Mouse (Mus musculus): ENCODE results near the gene Rnf43. TPM values are rescaled to one million over a fixed set of nuclear protein-coding genes. Genes with fewer than 3 reads are reported as not detected.

The Rnf43 gene
- polyA plus RNA-seq, 1 experiment from 2014 or later: 0.54 TPM

GRCm38 (mm10) chr11:87659216-87659615 is 3.3 kb upstream of the Rnf43 start:
- Histone ChIP-seq H3K27me3 (replicated peaks) (peaks cover 18% of the 10 kb centered on the region; the same call in 1 of the 2 replicates), H3K4me3 (replicated peaks) (no peak overlapping the region), H3K4me2 (no peak overlapping the region), H3K36me3 (no peaks in the 10 kb centered on the region), H3K9ac (replicated peaks) (no peak overlapping the region), H3K27ac (replicated peaks) (no peak overlapping the region), H3K4me1 (peaks cover 12% of the 10 kb centered on the region), H3K9me3 (replicated peaks) (no peaks in the 10 kb centered on the region)
- ATAC-seq (ENCODE audit: low FRiP score): no peak
- 77% methylated on average over 7 of the region's 7 CpGs for WGBS

GRCm38 (mm10) chr11:87662822-87663221 is 300 bp downstream of the Rnf43 start:
- no peaks in the 10 kb centered on the region for H3K9me3 ChIP-seq (replicated peaks)
- H3K27me3 ChIP-seq (replicated peaks): peaks cover 22% of the 10 kb centered on the region; the same call in 1 of the 2 replicates
- H3K4me1 ChIP-seq: peaks cover 12% of the 10 kb centered on the region
- H3K36me3 ChIP-seq: no peaks in the 10 kb centered on the region
- H3K9ac ChIP-seq (replicated peaks): peak overlapping the region; percentile 0; the same call in 1 of the 2 replicates
- no peak for ATAC-seq (ENCODE audit: low FRiP score)
- peak overlapping the region; percentile 72 for H3K4me2 ChIP-seq
- peak overlapping the region; percentile 42 for H3K4me3 ChIP-seq (replicated peaks)
- no peak overlapping the region for H3K27ac ChIP-seq (replicated peaks)
- WGBS: 11% methylated on average over 14 of the region's 14 CpGs

- ATAC-seq (ENCODE audit: low FRiP score): no peak
- H3K27ac ChIP-seq (replicated peaks): no peak overlapping the region
- H3K4me3 ChIP-seq (replicated peaks): no peak overlapping the region
- H3K27me3 ChIP-seq (replicated peaks): peaks cover 20% of the 10 kb centered on the region; the same call in 1 of the 2 replicates
- no peak overlapping the region for H3K9ac ChIP-seq (replicated peaks)
- H3K4me2 ChIP-seq: no peak overlapping the region
- 85% methylated on average over 6 of the region's 6 CpGs for WGBS
- peaks cover 12% of the 10 kb centered on the region for H3K4me1 ChIP-seq
- no peaks in the 10 kb centered on the region for H3K9me3 ChIP-seq (replicated peaks)
- no peaks in the 10 kb centered on the region for H3K36me3 ChIP-seq
These were observed 1.4 kb downstream of the Rnf43 start for GRCm38 (mm10) chr11:87663948-87664347.

- Histone ChIP-seq H3K9me3 (replicated peaks) (no peaks in the 10 kb centered on the region), H3K9ac (replicated peaks) (no peak overlapping the region), H3K36me3 (no peaks in the 10 kb centered on the region), H3K27me3 (replicated peaks) (peaks cover 20% of the 10 kb centered on the region; the same call in 1 of the 2 replicates), H3K4me1 (peaks cover 12% of the 10 kb centered on the region), H3K4me3 (replicated peaks) (no peak overlapping the region), H3K27ac (replicated peaks) (no peak overlapping the region), H3K4me2 (no peak overlapping the region)
- WGBS: 84% methylated on average over 12 of the region's 12 CpGs
- ATAC-seq (ENCODE audit: low FRiP score): no peak
These were observed 2.0 kb downstream of the Rnf43 start for GRCm38 (mm10) chr11:87664521-87664920.

GRCm38 (mm10) chr11:87665224-87665623 is 2.7 kb downstream of the Rnf43 start:
- no peak overlapping the region for H3K9ac ChIP-seq (replicated peaks)
- H3K27ac ChIP-seq (replicated peaks): no peak overlapping the region
- peaks cover 12% of the 10 kb centered on the region for H3K4me1 ChIP-seq
- H3K27me3 ChIP-seq (replicated peaks): peaks cover 20% of the 10 kb centered on the region; the same call in 1 of the 2 replicates
- no peak for ATAC-seq (ENCODE audit: low FRiP score)
- WGBS: 80% methylated on average over 6 of the region's 6 CpGs
- no peaks in the 10 kb centered on the region for H3K9me3 ChIP-seq (replicated peaks)
- no peak overlapping the region for H3K4me2 ChIP-seq
- no peak overlapping the region for H3K4me3 ChIP-seq (replicated peaks)
- H3K36me3 ChIP-seq: no peaks in the 10 kb centered on the region

GRCm38 (mm10) chr11:87665658-87666057 is 3.1 kb downstream of the Rnf43 start:
- WGBS: 87% methylated on average over 2 of the region's 2 CpGs
- Histone ChIP-seq H3K4me1 (peaks cover 12% of the 10 kb centered on the region), H3K4me3 (replicated peaks) (no peak overlapping the region), H3K27ac (replicated peaks) (no peak overlapping the region), H3K4me2 (no peak overlapping the region), H3K27me3 (replicated peaks) (peaks cover 20% of the 10 kb centered on the region; the same call in 1 of the 2 replicates), H3K9me3 (replicated peaks) (no peaks in the 10 kb centered on the region), H3K36me3 (no peaks in the 10 kb centered on the region), H3K9ac (replicated peaks) (no peak overlapping the region)
- ATAC-seq (ENCODE audit: low FRiP score): no peak

- Histone ChIP-seq H3K9ac (replicated peaks) (no peak overlapping the region), H3K36me3 (no peaks in the 10 kb centered on the region), H3K27me3 (replicated peaks) (peaks cover 20% of the 10 kb centered on the region; the same call in 1 of the 2 replicates), H3K27ac (replicated peaks) (no peak overlapping the region), H3K4me1 (peaks cover 12% of the 10 kb centered on the region), H3K4me3 (replicated peaks) (no peak overlapping the region), H3K9me3 (replicated peaks) (no peaks in the 10 kb centered on the region), H3K4me2 (no peak overlapping the region)
- WGBS: 80% methylated on average over 12 of the region's 12 CpGs
- ATAC-seq (ENCODE audit: low FRiP score): no peak
These were observed 3.9 kb downstream of the Rnf43 start for GRCm38 (mm10) chr11:87666256-87667035.

GRCm38 (mm10) chr11:87667107-87668090 is 4.9 kb downstream of the Rnf43 start:
- ATAC-seq (ENCODE audit: low FRiP score): no peak
- WGBS: 77% methylated on average over 4 of the region's 4 CpGs

GRCm38 (mm10) chr11:87673282-87673681 is 10.8 kb downstream of the Rnf43 start:
- 94% methylated on average over 1 of the region's 1 CpGs for WGBS
- ATAC-seq (ENCODE audit: low FRiP score): no peak

More at GRCm38 (mm10) chr11:87667107-87668090, 4.9 kb downstream of the Rnf43 start:
- H3K27me3 ChIP-seq (replicated peaks): peaks cover 20% of the 10 kb centered on the region; the same call in 1 of the 2 replicates
- H3K4me1 ChIP-seq: peaks cover 8% of the 10 kb centered on the region
- H3K9me3 ChIP-seq (replicated peaks): no peaks in the 10 kb centered on the region
- no peaks in the 10 kb centered on the region for H3K36me3 ChIP-seq
- no peak overlapping the region for H3K27ac ChIP-seq (replicated peaks)
- H3K9ac ChIP-seq (replicated peaks): no peak overlapping the region
- H3K4me2 ChIP-seq: no peak overlapping the region
- H3K4me3 ChIP-seq (replicated peaks): no peak overlapping the region

GRCm38 (mm10) chr11:87675606-87676005 is 13.1 kb downstream of the Rnf43 start:
- no peak overlapping the region for H3K27ac ChIP-seq (replicated peaks)
- no peaks in the 10 kb centered on the region for H3K27me3 ChIP-seq (replicated peaks)
- no peaks in the 10 kb centered on the region for H3K36me3 ChIP-seq
- no peak overlapping the region for H3K4me2 ChIP-seq
- WGBS: 91% methylated on average over 6 of the region's 6 CpGs
- no peak overlapping the region for H3K9ac ChIP-seq (replicated peaks)
- no peaks in the 10 kb centered on the region for H3K4me1 ChIP-seq
- no peak for ATAC-seq (ENCODE audit: low FRiP score)
- H3K4me3 ChIP-seq (replicated peaks): no peak overlapping the region
- no peaks in the 10 kb centered on the region for H3K9me3 ChIP-seq (replicated peaks)

More at GRCm38 (mm10) chr11:87673282-87673681, 10.8 kb downstream of the Rnf43 start:
- Histone ChIP-seq H3K36me3 (no peaks in the 10 kb centered on the region), H3K9ac (replicated peaks) (no peak overlapping the region), H3K9me3 (replicated peaks) (no peaks in the 10 kb centered on the region), H3K4me1 (no peaks in the 10 kb centered on the region), H3K27me3 (replicated peaks) (no peaks in the 10 kb centered on the region), H3K4me2 (no peak overlapping the region), H3K4me3 (replicated peaks) (no peak overlapping the region), H3K27ac (replicated peaks) (no peak overlapping the region)

- whole genome bisulfite sequencing: 51% methylated on average over 5 of the region's 5 CpGs
- Histone ChIP-seq H3K9me3 (replicated peaks) (no peaks in the 10 kb centered on the region), H3K27ac (replicated peaks) (no peak overlapping the region), H3K36me3 (no peaks in the 10 kb centered on the region), H3K27me3 (replicated peaks) (no peaks in the 10 kb centered on the region), H3K4me3 (replicated peaks) (no peak overlapping the region), H3K4me2 (no peak overlapping the region), H3K9ac (replicated peaks) (no peak overlapping the region), H3K4me1 (no peaks in the 10 kb centered on the region)
- no peak for ATAC-seq (ENCODE audit: low FRiP score)
These were observed 15.2 kb downstream of the Rnf43 start for GRCm38 (mm10) chr11:87677756-87678155.

Measured in neural tube, embryonic 15.5 days (tissue).